Mouse (Mus musculus) heart, postnatal 0 days (tissue): ENCODE data around the gene Ube2t.

Experiments used
- CTCF ChIP-seq: IDR thresholded peaks from 2 replicates; pipeline ENCODE4 v1.5.1; 2016; ENCODE audit warnings: antibody characterized with exemption, control low read depth, low read depth
- EP300 ChIP-seq: IDR thresholded peaks from 2 replicates; pipeline ENCODE4 v1.6.1; 2016; ENCODE audit warnings: antibody characterized with exemption, low read depth

DNA sequence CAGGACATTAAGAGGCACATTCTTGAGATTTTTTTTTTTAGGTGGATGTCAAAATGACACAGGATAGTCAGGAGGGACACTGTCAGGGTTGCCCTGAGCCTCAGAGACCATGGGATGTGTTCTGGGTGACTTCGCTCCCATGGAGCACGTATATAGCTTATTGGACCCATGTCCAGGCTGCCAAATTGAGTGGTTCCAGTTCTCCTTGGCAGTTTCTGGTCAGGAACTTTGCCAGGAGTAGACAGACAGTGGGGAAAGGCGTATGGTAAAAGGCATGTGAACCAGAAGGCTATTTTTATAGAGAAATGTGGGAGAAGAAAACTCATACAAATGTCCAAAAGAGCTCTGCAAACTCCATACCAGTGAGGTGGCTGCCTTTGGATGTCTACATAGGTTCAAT, 47.5 kb downstream of the Ube2t start:
- TF ChIP-seq CTCF (no peak), EP300 (no peak)
